In the genomic region with DNA sequence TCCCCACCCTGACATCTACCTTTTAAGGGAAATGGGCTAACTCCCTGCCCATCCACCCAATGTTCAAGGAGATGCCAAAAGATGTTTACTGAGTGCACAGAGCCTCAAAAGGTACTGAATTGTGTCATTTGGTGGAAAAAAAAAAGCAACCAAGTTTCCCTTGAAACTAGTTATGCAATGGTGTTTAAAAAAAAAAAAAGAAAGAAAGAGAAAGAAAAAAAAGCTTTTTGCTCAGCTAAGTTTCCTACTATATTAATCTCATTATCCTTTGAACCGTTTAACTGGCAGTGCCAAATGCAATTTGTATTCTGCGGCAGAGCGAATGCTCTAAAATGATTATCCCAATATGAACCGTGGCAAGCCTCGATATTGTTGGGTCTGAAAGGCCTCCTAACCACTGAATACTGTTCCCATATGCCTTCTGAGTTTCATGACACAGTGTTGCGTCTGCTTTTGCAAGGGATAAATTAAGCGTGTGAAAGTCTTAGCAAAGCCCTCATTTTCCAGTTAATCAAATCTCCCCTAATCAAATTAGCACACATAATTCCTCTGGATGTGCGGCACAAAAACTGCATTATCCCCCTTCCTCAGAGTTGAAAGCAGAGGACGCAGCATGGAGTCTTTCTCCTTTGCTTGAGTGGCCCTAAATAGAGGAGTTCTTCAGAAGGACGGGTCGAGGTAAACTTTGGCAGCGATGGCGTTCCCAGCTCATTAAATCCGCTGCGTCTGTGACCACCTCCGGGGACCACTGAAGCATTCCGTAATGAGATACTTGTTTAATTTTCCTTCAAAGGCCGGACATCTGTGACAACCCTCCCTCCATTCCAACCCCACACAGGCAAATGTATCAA, we compare ENCODE assay signal across 12 mouse cellular contexts.
A peak's percentile ranks its signal among the peaks of the same experiment; 100 is the strongest.
DNase-seq lines count a peak whose midpoint lies in the region; ATAC-seq and TF ChIP-seq lines count a peak whose summit lies in the region.
"Had no signal": no experiment of that assay in that cellular context is flagged by ENCODE, and none has a peak within 500 bp of the region (broad histone marks: within the 10 kb centered on the region; RNA-seq: fewer than 3 reads in every experiment).

No protein-coding gene starts in this region.

- no peaks in the 10 kb centered on the region for H3K9me3 ChIP-seq in forebrain, embryonic 15.5 days
- no peaks in the 10 kb centered on the region for H3K9me3 ChIP-seq in midbrain, embryonic 12.5 days

- no peak for TF ChIP-seq CTCF in brain, embryonic 14.5 days (IDR thresholded peaks at IDR 0.05; ENCODE audit: borderline replicate concordance, extremely low read depth, insufficient read depth, insufficient read length)

- peaks cover 68% of the 10 kb centered on the region for H3K4me1 ChIP-seq in forebrain, embryonic 15.5 days
- peaks cover 75% of the 10 kb centered on the region for H3K4me1 ChIP-seq in midbrain, embryonic 12.5 days

- DNase-seq in MN1 (ENCODE audit: low spot score): peak; percentile 73
- peak; percentile 98 for DNase-seq in brain, embryonic 14.5 days (ENCODE audit: low read depth)
- DNase-seq in lung, postnatal 14 days: no peak
- DNase-seq in adrenal gland, postnatal 36 days: no peak
- no peak for DNase-seq in spleen, adult 12 weeks (ENCODE audit: low spot score)
- DNase-seq: heart, adult 11 months; thymus, postnatal 14 days had no signal

- no peaks in the 10 kb centered on the region for H3K36me3 ChIP-seq in forebrain, embryonic 15.5 days
- H3K36me3 ChIP-seq in midbrain, embryonic 12.5 days: no peaks in the 10 kb centered on the region

- no peak overlapping the region for H3K4me2 ChIP-seq in forebrain, embryonic 15.5 days (replicated peaks)
- no peak overlapping the region for H3K4me2 ChIP-seq in midbrain, embryonic 12.5 days (replicated peaks)

- no peak overlapping the region for H3K4me3 ChIP-seq in forebrain, embryonic 15.5 days
- no peak overlapping the region for H3K4me3 ChIP-seq in midbrain, embryonic 12.5 days

- H3K27me3 ChIP-seq in forebrain, embryonic 15.5 days: no peaks in the 10 kb centered on the region
- peaks cover 70% of the 10 kb centered on the region for H3K27me3 ChIP-seq in midbrain, embryonic 12.5 days

- no peak for TF ChIP-seq POLR2A in brain, embryonic 14.5 days (IDR thresholded peaks at IDR 0.05; ENCODE audit: borderline replicate concordance, extremely low read depth, insufficient read depth, insufficient read length, poor library complexity, severe bottlenecking)

- 5% methylated on average over 18 of the region's 18 CpGs for WGBS in forebrain, embryonic 15.5 days
- WGBS in midbrain, embryonic 12.5 days: 7% methylated on average over 18 of the region's 18 CpGs

- peak overlapping the region; percentile 52 for H3K27ac ChIP-seq in forebrain, embryonic 15.5 days (replicated peaks)
- peak overlapping the region; percentile 55; the same call in 1 of the 2 replicates for H3K27ac ChIP-seq in midbrain, embryonic 12.5 days (replicated peaks)
- H3K27ac ChIP-seq: liver, embryonic 14.5 days; macrophage had no signal

- H3K9ac ChIP-seq in forebrain, embryonic 15.5 days (replicated peaks): no peak overlapping the region
- H3K9ac ChIP-seq in midbrain, embryonic 12.5 days (replicated peaks): no peak overlapping the region
- H3K9ac ChIP-seq: liver, embryonic 14.5 days had no signal

- ATAC-seq in forebrain, embryonic 15.5 days (replicated peaks): peak; percentile 70
- ATAC-seq in midbrain, embryonic 12.5 days (ENCODE audit: low FRiP score, low read depth): peak; percentile 83
- ATAC-seq in megakaryocyte, adult 5-6 weeks (ENCODE audit: poor library complexity, severe bottlenecking): no peak

Comparison
In these comparisons a context has a peak if more than half of its experiments do, and no peak if none do; other contexts are left out.
1. DNase-seq: peak in MN1 (single experiment) and brain, embryonic 14.5 days (single experiment); none in lung, postnatal 14 days (single experiment), adrenal gland, postnatal 36 days (0 of 2) and spleen, adult 12 weeks (single experiment).